Mouse (Mus musculus): ENCODE results near the gene Pard6a.

The Pard6a gene

GRCm38 (mm10) chr8:105700966-105701824 lies at the start of gene Pard6a, which contains the start of gene Acd:
Gene Pard6a, plus strand, starts transcription at chr8:105701148.
Gene Acd, minus strand, starts transcription at chr8:105701102.
- DNase-seq (ENCODE audit: extremely low spot score): peak; percentile 96

DNA sequence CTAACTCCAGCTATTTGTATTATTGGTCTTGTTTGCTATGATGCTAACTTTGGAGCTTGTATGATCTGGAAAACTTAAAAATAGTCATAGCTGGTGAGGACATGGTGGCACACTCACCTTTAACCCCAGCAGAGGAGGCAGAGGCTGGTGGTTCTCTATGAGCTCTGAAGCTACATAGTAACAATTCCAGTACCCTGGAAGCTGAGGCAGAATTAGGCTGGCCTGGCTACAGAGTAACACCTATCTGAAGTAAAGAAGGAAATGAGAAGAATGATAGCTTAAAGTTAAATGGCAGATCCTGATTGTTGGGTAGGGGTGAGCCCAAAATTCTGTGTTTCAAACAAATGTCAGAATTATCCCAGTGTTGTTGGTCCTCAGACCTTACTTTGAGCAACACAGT lies 43.3 kb upstream of the Pard6a start:
- DNase-seq (ENCODE audit: extremely low spot score): no peak

GRCm38 (mm10) chr8:105661167-105661566 lies 39.8 kb upstream of the Pard6a start:
- no peak for DNase-seq (ENCODE audit: extremely low spot score)

DNA sequence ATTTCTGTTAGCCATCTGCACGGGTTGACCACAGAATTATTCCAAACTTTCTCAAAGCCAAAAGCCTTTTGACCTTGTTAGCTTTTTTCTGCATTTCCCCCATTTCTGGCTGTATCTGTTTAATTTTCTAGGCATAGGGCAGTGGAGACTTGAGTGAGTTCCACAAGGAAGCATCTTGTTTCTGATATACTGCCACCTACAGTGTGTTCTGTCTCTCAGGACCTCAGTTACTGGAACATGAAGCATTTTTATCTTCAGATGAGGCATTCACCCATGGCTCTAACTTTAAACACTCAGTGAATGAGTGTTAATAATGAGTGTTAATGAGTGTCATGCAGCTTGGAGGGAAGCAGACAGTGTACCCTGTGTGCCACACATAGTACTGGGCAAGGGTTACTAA lies 23.1 kb upstream of the Pard6a start:
- no peak for DNase-seq (ENCODE audit: extremely low spot score)

GRCm38 (mm10) chr8:105685325-105685724 lies 15.6 kb upstream of the Pard6a start:
- no peak for DNase-seq (ENCODE audit: extremely low spot score)

DNA sequence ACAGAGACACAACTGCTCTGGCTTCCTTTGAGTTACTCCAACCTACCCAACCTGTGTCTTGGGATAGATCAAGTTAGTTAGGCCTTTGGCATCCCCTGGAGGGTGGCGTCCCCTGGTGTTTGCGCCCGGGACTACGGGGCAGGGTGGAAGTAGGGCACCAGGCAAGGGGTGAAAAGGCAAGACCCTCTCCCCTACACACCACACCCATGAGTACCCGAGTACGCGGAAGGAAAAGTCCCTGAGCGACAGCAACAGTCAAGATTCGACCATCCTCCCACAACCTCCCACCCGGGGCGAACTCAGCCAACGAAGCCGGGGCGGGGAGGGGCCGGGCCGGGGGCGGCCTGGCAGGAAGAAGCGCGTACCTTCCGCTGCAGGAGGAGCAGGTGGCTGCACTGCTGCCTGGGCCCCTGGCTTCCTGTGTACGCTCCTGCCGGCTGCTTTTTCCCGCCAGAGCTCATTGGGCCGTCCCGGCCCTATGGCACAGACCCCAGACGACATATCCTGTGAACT lies 15.1 kb upstream of the Pard6a start, which contains the start of gene Carmil2:
TSS of gene Carmil2 (plus strand) at position 479 of the 513 bp plus-strand sequence.
- peak; percentile 62 for DNase-seq (ENCODE audit: extremely low spot score)

DNA sequence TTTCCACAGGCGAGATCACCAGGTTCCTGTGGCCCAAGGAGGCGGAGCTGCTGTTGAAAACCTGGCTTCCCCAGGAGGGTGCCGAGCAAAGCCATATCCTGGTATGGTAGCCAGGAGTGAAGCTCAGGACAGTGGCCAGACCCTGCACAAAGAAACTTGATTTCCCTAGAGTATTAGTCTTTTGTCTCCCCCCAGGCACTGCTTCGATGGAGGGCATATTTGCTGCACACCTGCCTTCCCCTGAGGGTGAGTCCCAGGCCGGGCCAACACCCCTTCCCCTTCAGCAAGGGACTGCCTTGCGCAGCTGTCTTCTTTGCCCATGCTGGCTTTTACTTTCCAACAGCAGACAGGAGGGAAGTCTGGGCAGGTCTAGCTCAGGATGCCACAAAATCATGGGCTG lies 14.4 kb upstream of the Pard6a start:
- DNase-seq (ENCODE audit: extremely low spot score): no peak

DNA sequence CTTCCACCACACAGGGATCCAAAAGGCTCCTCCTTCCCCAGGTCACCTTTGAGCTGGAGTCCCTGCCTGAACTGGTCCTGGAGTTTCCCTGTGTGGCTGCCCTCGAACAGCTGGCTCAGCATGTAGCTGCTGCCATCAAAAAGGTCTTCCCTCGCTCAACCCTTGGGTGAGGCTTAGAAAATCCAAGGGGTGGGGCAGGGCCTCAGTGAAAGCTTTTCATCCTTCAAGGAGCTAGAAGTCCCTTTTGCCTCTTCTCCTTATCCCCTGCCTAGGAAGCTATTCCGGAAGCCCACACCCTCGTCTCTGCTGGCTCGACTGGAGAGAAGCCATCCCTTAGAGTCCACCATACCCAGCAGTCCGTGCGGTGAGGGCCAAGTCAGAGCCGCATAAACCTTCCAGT lies 13.4 kb upstream of the Pard6a start:
- DNase-seq (ENCODE audit: extremely low spot score): no peak

DNA sequence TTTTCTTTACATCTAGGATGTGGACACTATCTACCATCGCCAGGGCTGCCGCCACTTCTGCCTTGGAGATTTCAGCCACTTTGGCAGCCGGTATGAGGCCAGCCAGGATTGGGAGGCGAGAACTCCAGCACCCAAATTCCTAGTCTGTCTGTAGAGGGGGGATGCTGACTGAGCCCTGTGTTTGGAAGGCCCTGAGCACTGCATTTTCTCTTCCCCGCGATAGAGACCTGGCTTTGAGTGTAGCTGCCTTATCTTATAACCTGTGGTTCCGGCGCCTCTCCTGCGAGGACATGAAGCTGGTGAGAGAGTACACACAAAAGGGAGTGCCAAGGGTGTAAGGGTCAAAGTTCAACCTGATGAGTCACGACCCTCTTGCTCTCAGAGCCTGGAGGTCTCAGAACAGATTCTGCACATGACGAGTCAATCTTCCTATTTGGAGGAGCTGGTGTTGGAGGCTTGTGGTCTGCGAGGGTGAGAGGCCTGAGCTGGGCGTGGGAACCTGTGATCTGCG lies 12.7 kb upstream of the Pard6a start:
- DNase-seq (ENCODE audit: extremely low spot score): no peak

GRCm38 (mm10) chr8:105689256-105689982 lies 11.5 kb upstream of the Pard6a start:
- no peak for DNase-seq (ENCODE audit: extremely low spot score)

GRCm38 (mm10) chr8:105689983-105690360 lies 11.0 kb upstream of the Pard6a start:
- no peak for DNase-seq (ENCODE audit: extremely low spot score)

DNA sequence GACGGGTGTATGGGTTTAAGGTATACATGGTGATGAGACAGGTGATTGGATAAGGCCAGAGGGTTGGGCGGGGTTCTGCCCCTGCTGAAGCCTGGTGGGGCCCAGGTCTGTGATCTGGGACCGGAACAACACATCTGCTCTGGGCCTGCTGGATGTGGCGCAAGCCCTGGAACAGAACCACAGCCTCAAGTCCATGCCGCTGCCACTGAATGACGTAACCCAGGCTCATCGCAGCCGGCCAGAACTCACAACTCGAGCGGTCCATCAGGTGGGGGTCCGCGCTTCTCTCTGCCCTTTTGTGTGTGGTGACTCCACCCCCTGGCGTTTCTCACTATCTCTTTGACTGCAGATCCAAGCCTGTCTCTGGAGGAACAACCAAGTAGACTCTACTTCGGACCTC lies 10.0 kb upstream of the Pard6a start:
- DNase-seq (ENCODE audit: extremely low spot score): no peak

GRCm38 (mm10) chr8:105692449-105693182 lies 8.3 kb upstream of the Pard6a start:
- no peak for DNase-seq (ENCODE audit: extremely low spot score)

DNA sequence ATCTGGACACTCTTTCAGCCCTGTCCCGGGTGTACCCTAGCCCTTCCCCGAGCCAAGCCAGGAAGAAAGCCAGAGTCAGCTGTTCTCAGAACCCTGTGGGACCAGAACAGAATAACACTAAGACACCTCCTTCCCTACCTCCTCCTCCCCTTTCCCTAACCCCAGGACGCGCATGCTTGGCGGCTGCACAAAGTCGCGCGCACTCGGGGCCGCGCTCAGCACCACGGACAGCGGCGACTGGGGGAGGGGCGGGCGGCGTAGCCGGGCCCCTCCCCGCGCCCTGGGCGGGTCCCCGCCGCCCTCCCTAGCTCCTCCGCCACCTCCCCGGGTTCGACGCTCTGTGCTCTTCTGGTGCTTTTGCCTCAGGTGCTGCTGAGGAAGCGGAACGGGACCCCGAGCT lies 7.3 kb upstream of the Pard6a start:
- peak; percentile 71 for DNase-seq (ENCODE audit: extremely low spot score)

GRCm38 (mm10) chr8:105694051-105694799 lies 6.7 kb upstream of the Pard6a start:
- no peak for DNase-seq (ENCODE audit: extremely low spot score)

GRCm38 (mm10) chr8:105695080-105695780 lies 5.7 kb upstream of the Pard6a start:
- DNase-seq (ENCODE audit: extremely low spot score): no peak

DNA sequence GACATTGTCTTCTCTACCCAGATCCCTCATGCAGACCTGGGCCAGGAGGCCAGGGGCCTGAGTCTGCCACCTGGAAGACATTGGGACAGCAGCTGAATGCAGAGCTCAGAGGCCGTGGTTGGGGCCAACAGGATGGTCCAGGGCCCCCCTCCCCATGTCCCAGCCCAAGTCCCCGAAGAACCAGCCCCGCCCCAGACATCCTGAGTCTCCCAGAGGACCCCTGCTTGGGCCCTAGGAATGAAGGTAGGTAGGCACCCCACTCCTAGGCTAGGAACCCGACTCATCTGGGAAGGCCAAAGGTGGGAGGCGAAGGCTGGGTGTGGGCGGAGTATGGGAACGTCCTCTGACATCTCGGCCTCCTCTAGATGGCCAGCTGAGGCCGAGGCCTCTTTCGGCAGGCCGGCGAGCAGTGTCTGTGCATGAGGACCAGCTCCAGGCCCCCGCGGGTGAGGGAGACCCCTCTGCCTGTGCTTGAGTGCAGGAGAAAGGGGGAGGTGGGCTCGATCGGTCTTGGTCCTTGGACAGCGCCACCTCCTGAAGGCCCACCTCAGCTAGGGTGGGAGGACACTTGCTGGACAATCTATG lies 3.7 kb upstream of the Pard6a start:
- DNase-seq (ENCODE audit: extremely low spot score): no peak

GRCm38 (mm10) chr8:105698734-105699133 lies 2.2 kb upstream of the Pard6a start:
- DNase-seq (ENCODE audit: extremely low spot score): no peak

- no peak for DNase-seq (ENCODE audit: extremely low spot score)
Measured at GRCm38 (mm10) chr8:105699488-105700215, 1.3 kb upstream of the Pard6a start.
